Mouse (Mus musculus): ENCODE measurements around the gene Cma1. TPM values are rescaled to one million over a fixed set of nuclear protein-coding genes. Genes with fewer than 3 reads are reported as not detected.

The Cma1 gene
- not detected for total RNA-seq (2023)

GRCm38 (mm10) chr14:55944575-55944974, at the start of gene Cma1:
Gene Cma1, minus strand, starts transcription at chr14:55944675.

GRCm38 (mm10) chr14:55950346-55951030, 6.0 kb upstream of the Cma1 start, which contains the start of gene Cma2:
Gene Cma2, plus strand, starts transcription at chr14:55950980.

GRCm38 (mm10) chr14:55899701-55900413, 44.6 kb downstream of the Cma1 start, which contains the start of gene Sdr39u1:
Gene Sdr39u1, minus strand, starts transcription at chr14:55900293.

Other genes starting within 250 kb of the Cma1 start
- gene Tgm1, start 230.7 kb downstream of the Cma1 start, total RNA-seq (2023): 1 to 10 TPM in 1 of 2 experiments, under 1 TPM in 1; 0.71 to 1.4 TPM
- 10 to 100 TPM; 23.8 to 27.4 TPM for gene Rabggta, start 222.4 kb downstream of the Cma1 start, total RNA-seq (2023)
- 10 to 100 TPM; 53.1 to 63.6 TPM for gene Dhrs1, start 199.0 kb downstream of the Cma1 start, total RNA-seq (2023)
- gene Nop9, start 199.0 kb downstream of the Cma1 start, total RNA-seq (2023): 10 to 100 TPM; 19.3 to 28.9 TPM
- gene Cideb, start 186.2 kb downstream of the Cma1 start, total RNA-seq (2023): under 1 TPM in 1 of 2 experiments, not detected in 1; 0.53 TPM
- gene Ltb4r2, start 183.2 kb downstream of the Cma1 start, total RNA-seq (2023): under 1 TPM; 0.79 to 0.84 TPM
- 100 to 1,000 TPM; 203 to 224 TPM for gene Ltb4r1, start 178.7 kb downstream of the Cma1 start, total RNA-seq (2023)
- gene Adcy4, start 160.6 kb downstream of the Cma1 start, total RNA-seq (2023): under 1 TPM; 0.36 to 0.51 TPM
- gene Ripk3, start 155.8 kb downstream of the Cma1 start, total RNA-seq (2023): 10 to 100 TPM; 29.1 to 40.3 TPM
- gene Nfatc4, start 121.5 kb downstream of the Cma1 start, total RNA-seq (2023): not detected
- gene Nynrin, start 90.7 kb downstream of the Cma1 start, total RNA-seq (2023): 1 to 10 TPM; 2.3 to 2.8 TPM
- gene Cbln3, start 60.3 kb downstream of the Cma1 start, total RNA-seq (2023): under 1 TPM; 0.47 to 0.68 TPM
- 10 to 100 TPM; 79.3 to 82.3 TPM for gene Khnyn, start 59.7 kb downstream of the Cma1 start, total RNA-seq (2023)
- 1 to 10 TPM; 1.7 to 3.6 TPM for gene Sdr39u1, start 44.4 kb downstream of the Cma1 start, total RNA-seq (2023)
- not detected for gene Cma2, start 6.3 kb upstream of the Cma1 start, total RNA-seq (2023)
- gene Mcpt1, start 73.3 kb upstream of the Cma1 start, total RNA-seq (2023): not detected
- not detected for gene Mcpt9, start 85.8 kb upstream of the Cma1 start, total RNA-seq (2023)
- gene Mcpt2, start 97.4 kb upstream of the Cma1 start, total RNA-seq (2023): not detected
- gene Mcpt4, start 117.6 kb upstream of the Cma1 start, total RNA-seq (2023): not detected
- 100 to 1,000 TPM; 123 to 204 TPM for gene Mcpt8, start 140.6 kb upstream of the Cma1 start, total RNA-seq (2023)
- gene Ctsg, start 157.9 kb upstream of the Cma1 start, total RNA-seq (2023): 100 to 1,000 TPM; 166 to 198 TPM
- not detected for gene Gzme, start 175.9 kb upstream of the Cma1 start, total RNA-seq (2023)
- gene Gzmd, start 187.9 kb upstream of the Cma1 start, total RNA-seq (2023): not detected
- not detected for gene Gzmg, start 214.9 kb upstream of the Cma1 start, total RNA-seq (2023)
- gene Gzmn, start 229.9 kb upstream of the Cma1 start, total RNA-seq (2023): not detected